Mouse (Mus musculus): ENCODE measurements around the gene Ufl1. TPM values are rescaled to one million over a fixed set of nuclear protein-coding genes. Genes with fewer than 3 reads are reported as not detected.

Ufl1 gene
- polyA plus RNA-seq, 1 experiment from 2014 or later = 42.5 TPM

Other genes starting within 250 kb of the Ufl1 start
- not detected in 2 replicates for gene Fhl5, start 38.9 kb downstream of the Ufl1 start, polyA plus RNA-seq (2015; fragmentation: Nextera tagmentation; extraction: Ambion mirVana)